Mouse (Mus musculus): ENCODE data around the gene Cdx2. TPM values are rescaled to one million over a fixed set of nuclear protein-coding genes. Genes with fewer than 3 reads are reported as not detected.

The Cdx2 gene
- polyA plus RNA-seq, 2 experiments from 2014 or later, result not detected

- no peak for ATAC-seq
Measured at GRCm38 (mm10) chr5:147315432-147316075, 8.5 kb upstream of the Cdx2 start.

DNA sequence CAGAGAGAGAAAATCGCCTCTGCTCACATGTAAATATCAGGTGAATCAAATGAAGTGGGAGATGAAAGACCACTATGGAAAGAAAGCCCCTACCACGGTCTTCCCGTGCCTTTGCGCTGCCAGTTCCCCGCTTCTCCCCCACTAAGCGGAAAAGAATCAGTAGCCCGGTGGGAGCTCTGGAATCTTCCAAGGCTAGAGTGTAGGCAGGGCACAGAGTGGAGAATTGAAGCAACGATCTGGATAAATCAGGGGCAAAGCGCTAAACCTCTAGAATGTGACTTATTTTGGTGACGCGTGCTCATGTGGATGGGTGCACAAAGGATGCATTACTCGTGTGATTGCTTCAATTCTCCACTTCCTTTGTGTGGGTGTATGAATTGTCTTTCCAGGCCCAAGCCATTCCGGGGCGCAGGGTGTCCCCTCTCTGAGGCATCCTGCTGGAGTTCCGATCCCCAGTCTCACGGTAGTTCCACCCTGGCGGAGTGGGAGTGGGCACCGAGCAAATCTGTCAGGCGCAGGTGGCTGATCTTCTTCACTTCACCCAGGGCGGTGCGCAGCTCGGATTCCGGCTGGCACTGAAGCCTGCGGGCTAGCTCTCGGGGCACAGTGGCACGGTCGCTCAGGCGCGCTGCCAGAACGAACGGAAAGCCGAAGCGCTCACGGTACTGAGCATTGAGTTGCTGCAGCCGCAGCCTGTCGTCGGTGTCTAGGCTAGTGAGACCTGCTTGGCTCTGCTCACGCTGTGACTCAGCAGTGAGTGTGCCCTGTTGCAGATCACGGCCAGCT, 7.8 kb upstream of the Cdx2 start:
- ATAC-seq, result no peak

GRCm38 (mm10) chr5:147312830-147313685, 6.0 kb upstream of the Cdx2 start:
- no peak for ATAC-seq

GRCm38 (mm10) chr5:147309786-147310185, 2.7 kb upstream of the Cdx2 start:
- no peak for ATAC-seq

GRCm38 (mm10) chr5:147308451-147308850, 1.4 kb upstream of the Cdx2 start:
- ATAC-seq, result no peak

GRCm38 (mm10) chr5:147307398-147307785, 322 bp upstream of the Cdx2 start:
- no peak for ATAC-seq

GRCm38 (mm10) chr5:147305856-147306637, 1.0 kb downstream of the Cdx2 start:
- no peak for ATAC-seq

DNA sequence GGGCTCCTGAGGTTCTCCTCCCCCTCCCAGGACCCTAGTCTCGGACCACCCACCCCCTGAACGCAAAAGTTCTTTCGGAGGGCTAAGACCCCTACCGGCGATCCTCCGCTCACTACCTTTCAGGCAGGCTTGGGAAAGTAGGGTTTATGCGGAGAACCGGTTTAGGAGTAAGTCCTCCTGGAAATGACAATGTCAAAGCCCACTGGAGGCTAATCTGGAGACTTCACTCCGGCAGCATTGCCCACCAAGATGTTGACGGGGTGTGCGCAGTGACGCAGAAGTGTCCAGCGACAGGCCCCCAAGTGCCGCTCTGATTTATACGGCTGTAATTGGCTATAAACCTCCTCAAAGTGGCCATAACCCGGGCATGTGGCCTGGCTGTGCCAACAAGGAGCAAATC, 1.9 kb downstream of the Cdx2 start:
- ATAC-seq, result no peak

- ATAC-seq, result no peak
Measured at GRCm38 (mm10) chr5:147304276-147305155, 2.6 kb downstream of the Cdx2 start.

DNA sequence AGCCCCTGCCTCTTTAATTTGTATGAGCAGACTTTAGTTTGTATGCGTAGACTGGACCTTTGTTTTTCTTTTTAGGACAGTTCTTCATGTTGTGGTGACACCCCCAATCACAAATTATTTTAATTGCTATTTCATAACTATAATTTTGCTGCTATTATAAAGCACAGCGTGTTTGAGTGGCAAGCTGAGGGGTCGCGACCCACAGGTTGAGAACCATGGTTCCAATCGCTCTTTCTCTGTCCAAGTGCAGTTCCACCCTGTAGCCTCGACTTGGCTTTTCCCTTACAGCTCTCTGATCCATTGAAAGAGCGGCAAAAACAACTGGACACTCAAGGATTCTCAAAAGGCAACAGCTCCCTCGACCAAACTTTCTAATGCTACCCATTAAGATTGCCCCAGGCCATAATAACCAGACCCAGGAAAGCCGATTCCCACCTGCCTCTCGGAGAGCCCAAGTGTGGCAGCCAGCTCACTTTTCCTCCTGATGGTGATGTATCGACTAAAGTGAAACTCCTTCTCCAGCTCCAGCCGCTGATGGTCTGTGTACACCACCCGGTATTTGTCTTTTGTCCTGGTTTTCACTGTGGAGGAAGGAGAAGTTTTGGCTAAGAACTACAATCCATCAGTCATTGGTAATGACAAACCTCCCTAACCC, 4.2 kb downstream of the Cdx2 start:
- ATAC-seq, result no peak

DNA sequence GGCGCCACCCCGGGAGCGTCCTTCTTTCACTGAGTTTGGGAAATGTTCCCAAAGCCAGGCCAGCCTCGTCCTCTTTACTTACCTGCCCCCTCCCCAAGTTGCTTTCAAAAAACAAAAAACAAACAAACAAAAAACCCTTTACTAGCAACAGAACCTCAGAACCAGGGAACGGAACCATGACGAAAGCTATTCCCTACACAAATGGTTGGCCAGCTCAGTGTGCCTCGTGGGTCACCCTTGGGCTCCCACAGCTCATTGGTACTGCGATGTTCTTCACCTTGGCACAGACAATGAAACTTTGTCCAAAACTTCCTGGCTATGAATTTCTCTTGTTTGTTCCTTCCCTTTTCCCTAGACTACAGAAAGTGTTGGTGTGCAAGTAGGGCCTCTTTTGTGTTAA, 4.9 kb downstream of the Cdx2 start:
- no peak for ATAC-seq

DNA sequence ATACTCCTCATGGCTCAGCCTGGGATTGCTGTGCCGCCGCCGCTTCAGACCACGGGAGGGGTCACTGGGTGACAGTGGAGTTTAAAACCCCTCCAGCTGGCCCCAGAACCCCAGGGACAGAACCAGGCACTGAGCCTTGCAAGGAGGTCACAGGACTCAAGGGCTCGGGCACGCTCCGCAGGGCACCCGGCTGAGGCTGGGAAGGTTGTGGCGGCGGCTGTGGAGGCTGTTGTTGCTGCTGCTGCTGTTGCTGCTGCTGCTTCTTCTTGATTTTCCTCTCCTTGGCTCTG, 5.3 kb downstream of the Cdx2 start:
- no peak for ATAC-seq

DNA sequence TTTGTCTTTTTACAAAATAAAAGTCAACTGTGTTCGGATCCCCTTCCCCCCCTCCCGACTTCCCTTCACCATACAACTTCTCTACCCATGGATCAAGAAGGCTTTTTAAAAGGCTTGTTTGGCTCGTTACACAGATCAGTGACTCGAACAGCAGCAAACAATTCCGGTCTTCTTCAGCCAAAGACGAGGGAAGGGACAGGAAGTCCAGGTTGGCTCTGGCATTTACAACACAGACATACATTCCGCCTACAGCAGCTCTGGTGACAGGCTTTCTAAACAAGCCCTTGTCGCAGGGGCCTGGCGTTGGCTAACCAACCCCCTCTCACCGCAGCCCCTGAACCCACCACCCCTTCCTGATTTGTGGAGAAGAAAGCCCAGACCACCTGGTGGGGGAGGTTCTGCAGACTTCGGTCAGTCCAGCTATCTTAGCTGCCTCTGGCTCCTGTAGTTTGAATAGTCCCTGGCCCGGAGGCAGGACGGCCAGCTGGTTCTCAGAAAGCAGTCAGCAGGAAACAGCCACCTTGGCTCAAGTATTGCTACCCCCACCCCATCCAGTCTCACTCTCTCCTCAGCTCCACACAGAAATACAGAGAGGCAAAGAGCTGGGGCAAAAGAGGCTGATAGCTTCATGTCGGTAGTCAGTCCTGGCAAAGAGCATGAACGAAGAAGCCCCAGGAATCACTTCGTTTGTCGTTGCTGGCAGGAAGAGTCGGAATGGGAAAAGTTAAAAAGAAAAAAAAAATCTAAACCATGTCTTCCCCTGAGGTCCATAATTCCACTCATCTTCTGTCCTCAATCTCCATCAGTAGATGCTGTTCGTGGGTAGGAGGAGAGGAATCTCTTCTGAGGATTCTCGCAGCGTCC, 5.9 kb downstream of the Cdx2 start:
- no peak for ATAC-seq

DNA sequence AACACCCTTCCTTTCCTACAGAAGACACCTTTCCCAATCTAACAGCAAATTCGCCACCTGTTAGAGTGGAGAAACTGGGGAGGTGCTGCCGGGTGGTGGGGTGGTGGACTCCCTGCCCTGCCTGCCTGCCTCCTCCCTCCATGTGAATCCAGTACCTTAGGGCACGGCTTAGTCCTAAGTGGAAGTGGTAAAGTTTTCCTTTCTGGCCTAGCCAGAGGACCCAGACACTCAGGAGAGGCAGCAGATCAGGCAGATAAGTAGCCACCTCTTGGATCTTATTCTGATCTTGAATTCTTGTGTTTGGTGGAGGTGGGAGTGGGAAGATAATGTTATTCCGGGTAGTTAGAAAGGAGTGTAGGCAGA, 7.1 kb downstream of the Cdx2 start:
- ATAC-seq, result no peak

DNA sequence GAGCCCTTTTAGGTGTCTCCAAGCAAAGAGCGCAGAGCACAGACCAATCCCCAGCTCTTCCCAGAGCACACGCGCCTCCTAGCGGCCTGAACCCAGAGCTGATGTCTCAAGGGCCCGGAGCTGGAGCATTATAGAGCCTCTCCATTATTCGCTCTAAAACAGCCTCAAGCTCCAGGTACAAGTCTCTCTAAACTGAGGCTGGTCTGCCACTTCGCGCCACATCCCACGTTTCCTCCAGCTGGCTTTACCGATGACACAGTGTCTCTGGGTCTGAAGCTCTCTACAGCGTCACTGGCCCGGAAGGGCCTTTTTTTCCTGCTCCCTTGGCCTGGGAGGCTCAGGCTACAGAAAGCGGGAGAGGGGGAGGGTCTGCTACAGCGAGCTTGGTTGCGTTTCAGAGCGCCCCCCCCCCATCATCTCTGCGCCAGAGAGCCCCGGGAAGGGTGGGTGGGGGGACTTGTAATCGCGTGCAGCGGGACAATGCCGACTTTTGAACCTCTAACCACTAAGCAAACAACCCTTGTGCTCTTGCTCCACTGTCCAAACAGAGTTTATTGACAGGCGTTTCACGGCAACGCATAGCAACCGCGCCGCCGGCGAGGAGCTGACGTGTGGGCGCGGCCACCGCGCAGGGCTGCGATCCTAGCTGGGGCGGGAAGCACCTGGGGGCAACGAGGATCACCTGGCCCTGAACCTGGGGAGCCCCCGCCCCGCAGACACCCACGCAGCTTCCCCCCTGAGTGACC, 7.6 kb downstream of the Cdx2 start:
- no peak for ATAC-seq

DNA sequence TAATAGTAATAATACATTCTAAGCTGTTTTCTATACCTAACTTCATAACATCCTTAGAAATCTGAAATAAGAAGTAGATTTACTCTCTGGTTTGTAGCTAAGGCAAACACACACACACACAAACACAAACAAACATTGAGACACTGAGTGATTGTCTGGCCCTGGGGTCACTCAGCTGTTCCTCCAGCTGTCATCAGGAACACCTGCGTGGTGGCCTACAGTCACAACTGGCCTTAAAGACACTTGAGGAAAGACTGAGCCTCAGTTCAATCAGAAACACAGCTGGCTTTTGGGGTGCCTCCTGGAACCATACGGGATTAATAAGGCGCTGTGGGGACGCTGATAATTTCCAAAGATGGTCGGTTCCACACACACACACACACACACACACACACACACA, 9.8 kb downstream of the Cdx2 start:
- ATAC-seq, result no peak

GRCm38 (mm10) chr5:147294121-147294520, 12.9 kb downstream of the Cdx2 start:
- ATAC-seq, result no peak

- no peak for ATAC-seq
Measured at GRCm38 (mm10) chr5:147293127-147293910, 13.8 kb downstream of the Cdx2 start.

Measured in activated CD4-positive, CD25-positive, alpha-beta regulatory T cell, adult 4 months (primary cell).